Mouse (Mus musculus): ENCODE results near the gene Kazald1. TPM values are rescaled to one million over a fixed set of nuclear protein-coding genes. Genes with fewer than 3 reads are reported as not detected.
A peak's percentile ranks its signal among the peaks of the same experiment; 100 is the strongest.

Gene Kazald1
- polyA plus RNA-seq, 1 experiment from 2014 or later = 2.9 TPM

DNA sequence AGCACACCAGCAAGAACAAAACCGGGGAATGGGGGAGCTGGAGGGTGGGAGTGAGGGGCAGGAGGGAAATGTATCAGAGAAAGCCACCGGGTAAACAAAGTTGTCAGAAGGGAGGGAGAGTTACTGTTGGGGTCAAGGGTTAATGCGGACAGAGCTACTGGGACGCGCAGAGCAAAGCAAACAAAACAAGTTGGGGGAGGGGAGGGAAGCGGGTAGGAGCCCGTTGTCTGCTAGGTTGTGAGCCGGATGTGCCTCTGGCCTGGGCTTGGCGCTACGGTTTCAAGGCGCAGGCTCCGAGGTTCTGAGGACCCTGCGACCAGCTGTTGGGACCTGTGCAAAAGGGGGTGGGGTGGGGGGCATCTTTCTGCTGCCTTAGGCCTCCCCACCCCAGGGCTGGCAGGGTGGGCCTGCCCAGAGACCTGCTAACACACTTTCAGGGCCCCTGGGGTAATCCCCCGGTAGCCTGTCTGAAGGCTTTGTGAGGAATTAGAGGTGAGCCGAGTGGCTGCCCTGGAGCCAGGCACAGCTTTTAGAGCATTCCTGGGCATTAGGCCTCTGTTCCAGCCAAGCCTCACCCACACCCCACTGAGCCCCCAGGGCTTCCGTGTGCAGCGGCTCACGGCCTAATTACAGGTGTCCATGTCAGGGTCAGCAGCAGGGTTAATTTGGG is 38.9 kb downstream of the Kazald1 start:
- DNase-seq (ENCODE audit: low spot score) = peak; percentile 66
- ATAC-seq (replicated peaks; ENCODE audit: insufficient number of reproducible peaks, low FRiP score, low TSS enrichment, low read depth) = no peak
- H3K36me3 ChIP-seq (replicated peaks; ENCODE audit: control insufficient read depth, insufficient read depth, low read depth, low read length) = no peaks in the 10 kb centered on the region
- H3K4me2 ChIP-seq (ENCODE audit: low read depth, low read length) = no peak overlapping the region
- H3K9me3 ChIP-seq (replicated peaks; ENCODE audit: control insufficient read depth, low read length) = no peaks in the 10 kb centered on the region
- 1% methylated on average over 18 of the region's 18 CpGs for WGBS
- peaks cover 7% of the 10 kb centered on the region for H3K4me1 ChIP-seq (ENCODE audit: control insufficient read depth, insufficient read depth, low read length)
- no peaks in the 10 kb centered on the region for H3K27me3 ChIP-seq (ENCODE audit: control insufficient read depth, insufficient read depth, low read length)
- H3K9ac ChIP-seq (replicated peaks; ENCODE audit: low read length) = peak overlapping the region; percentile 46
- no peak overlapping the region for H3K4me3 ChIP-seq (ENCODE audit: low read depth, low read length)
- H3K27ac ChIP-seq (replicated peaks; ENCODE audit: low read depth, low read length) = no peak overlapping the region

- H3K4me1 ChIP-seq (ENCODE audit: control insufficient read depth, insufficient read depth, low read length) = peaks cover 7% of the 10 kb centered on the region
- no peak for ATAC-seq (replicated peaks; ENCODE audit: insufficient number of reproducible peaks, low FRiP score, low TSS enrichment, low read depth)
- no peak overlapping the region for H3K4me3 ChIP-seq (ENCODE audit: low read depth, low read length)
- H3K36me3 ChIP-seq (replicated peaks; ENCODE audit: control insufficient read depth, insufficient read depth, low read depth, low read length) = no peaks in the 10 kb centered on the region
- H3K27ac ChIP-seq (replicated peaks; ENCODE audit: low read depth, low read length) = no peak overlapping the region
- 24% methylated on average over 2 of the region's 3 CpGs for WGBS
- no peaks in the 10 kb centered on the region for H3K27me3 ChIP-seq (ENCODE audit: control insufficient read depth, insufficient read depth, low read length)
- DNase-seq (ENCODE audit: low spot score) = no peak
- no peak overlapping the region for H3K4me2 ChIP-seq (ENCODE audit: low read depth, low read length)
- H3K9me3 ChIP-seq (replicated peaks; ENCODE audit: control insufficient read depth, low read length) = no peaks in the 10 kb centered on the region
- no peak overlapping the region for H3K9ac ChIP-seq (replicated peaks; ENCODE audit: low read length)
Observed at GRCm38 (mm10) chr19:45114772-45115171, 39.7 kb downstream of the Kazald1 start.

GRCm38 (mm10) chr19:45116798-45117197 is 41.8 kb downstream of the Kazald1 start:
- DNase-seq (ENCODE audit: low spot score) (peak; percentile 51), ATAC-seq (replicated peaks; ENCODE audit: insufficient number of reproducible peaks, low FRiP score, low TSS enrichment, low read depth) (no peak)
- Histone ChIP-seq H3K9me3 (replicated peaks; ENCODE audit: control insufficient read depth, low read length) (no peaks in the 10 kb centered on the region), H3K4me3 (ENCODE audit: low read depth, low read length) (no peak overlapping the region), H3K4me2 (ENCODE audit: low read depth, low read length) (no peak overlapping the region), H3K36me3 (replicated peaks; ENCODE audit: control insufficient read depth, insufficient read depth, low read depth, low read length) (no peaks in the 10 kb centered on the region), H3K27me3 (ENCODE audit: control insufficient read depth, insufficient read depth, low read length) (no peaks in the 10 kb centered on the region), H3K27ac (replicated peaks; ENCODE audit: low read depth, low read length) (no peak overlapping the region), H3K4me1 (ENCODE audit: control insufficient read depth, insufficient read depth, low read length) (peaks cover 7% of the 10 kb centered on the region), H3K9ac (replicated peaks; ENCODE audit: low read length) (no peak overlapping the region)
- 63% methylated on average over 1 of the region's 1 CpGs for WGBS

Other genes with a start within 250 kb of the Kazald1 start
- 52.2 and 57.3 TPM in 2 replicates for gene Slf2, start 144.1 kb upstream of the Kazald1 start, polyA plus RNA-seq (2014; fragmentation: Nextera tagmentation; extraction: Ambion mirVana)
- 4.5 TPM in 2 replicates for gene Sema4g, start 86.1 kb upstream of the Kazald1 start, polyA plus RNA-seq (2014; fragmentation: Nextera tagmentation; extraction: Ambion mirVana)
- 18.0 and 19.7 TPM in 2 replicates for gene Twnk, start 69.6 kb upstream of the Kazald1 start, polyA plus RNA-seq (2014; fragmentation: Nextera tagmentation; extraction: Ambion mirVana)
- 62.9 and 66.8 TPM in 2 replicates for gene Mrpl43, start 68.8 kb upstream of the Kazald1 start, polyA plus RNA-seq (2014; fragmentation: Nextera tagmentation; extraction: Ambion mirVana)
- 53.2 and 57.8 TPM in 2 replicates for gene Lzts2, start 60.8 kb upstream of the Kazald1 start, polyA plus RNA-seq (2014; fragmentation: Nextera tagmentation; extraction: Ambion mirVana)
- gene Pdzd7, start 29.5 kb upstream of the Kazald1 start, polyA plus RNA-seq (2014; fragmentation: Nextera tagmentation; extraction: Ambion mirVana) = 0.21 and 0.41 TPM in 2 replicates
- 14.7 and 15.4 TPM in 2 replicates for gene Sfxn3, start 27.7 kb upstream of the Kazald1 start, polyA plus RNA-seq (2014; fragmentation: Nextera tagmentation; extraction: Ambion mirVana)
- 1.8 and 2.0 TPM in 2 replicates for gene Tlx1, start 75.4 kb downstream of the Kazald1 start, polyA plus RNA-seq (2014; fragmentation: Nextera tagmentation; extraction: Ambion mirVana)
- 0.48 and 0.78 TPM in 2 replicates for gene Lbx1, start 160.6 kb downstream of the Kazald1 start, polyA plus RNA-seq (2014; fragmentation: Nextera tagmentation; extraction: Ambion mirVana)

Measured in embryonic facial prominence, embryonic 11.5 days (tissue).